Mouse (Mus musculus) limb, embryonic 14.5 days (tissue): Measurements from ENCODE around the gene Kcnip2. TPM values are rescaled to one million over a fixed set of nuclear protein-coding genes. Genes with fewer than 3 reads are reported as not detected.

Experiments used
- ATAC-seq: fragments of 200-750 bp; cut with Nextera tagmentation; 2 replicates; pipeline ENCODE4 v1.8.0; 2017; ENCODE audit warnings: low read depth, moderate number of reproducible peaks, moderate TSS enrichment; ENCODE audit not compliant: low FRiP score
- DNase-seq: peaks from one replicate; pipeline ENCODE4 v3.0.0-alpha.2; 2015; ENCODE audit warnings: low spot score
- H3K27ac ChIP-seq: fragments of 300-500 bp; sonication (generic); replicated peaks from 2 replicates; pipeline ENCODE4 v1.5.1; 2014; ENCODE audit warnings: low read depth, mild to moderate bottlenecking, low read length, moderate library complexity, mixed read lengths
- H3K27me3 ChIP-seq: fragments of 300-500 bp; sonication (generic); 2 replicates; pipeline ENCODE4 v1.6.1; 2014; ENCODE audit warnings: low read length, mixed read lengths; ENCODE audit not compliant: control insufficient read depth, insufficient read depth
- H3K36me3 ChIP-seq: fragments of 300-500 bp; sonication (generic); 2 replicates; pipeline ENCODE4 v1.6.1; 2014; ENCODE audit warnings: mild to moderate bottlenecking, low read length, moderate library complexity, mixed read lengths; ENCODE audit not compliant: control insufficient read depth, insufficient read depth
- H3K4me1 ChIP-seq: fragments of 300-500 bp; sonication (generic); 2 replicates; pipeline ENCODE4 v1.6.1; 2014; ENCODE audit warnings: antibody characterized with exemption, low read length, mixed read lengths; ENCODE audit not compliant: control insufficient read depth, insufficient read depth
- H3K4me2 ChIP-seq: fragments of 300-500 bp; sonication (generic); replicated peaks from 2 replicates; pipeline ENCODE4 v1.6.1; 2014; ENCODE audit warnings: low read depth, mild to moderate bottlenecking, low read length, moderate library complexity; ENCODE audit not compliant: severe bottlenecking
- H3K4me3 ChIP-seq: fragments of 300-500 bp; sonication (generic); replicated peaks from 2 replicates; pipeline ENCODE4 v1.5.1; 2014; ENCODE audit warnings: low read length
- H3K9ac ChIP-seq: fragments of 300-500 bp; sonication (generic); 2 replicates; pipeline ENCODE4 v1.6.1; 2014; ENCODE audit warnings: mild to moderate bottlenecking, low read depth, low read length, moderate library complexity; ENCODE audit not compliant: severe bottlenecking
- H3K9me3 ChIP-seq: fragments of 300-500 bp; sonication (generic); 2 replicates; pipeline ENCODE4 v1.6.1; 2016; ENCODE audit warnings: low read length; ENCODE audit not compliant: control insufficient read depth
- POLR2A ChIP-seq: fragments of 200-500 bp; IDR thresholded peaks from 2 replicates; pipeline ENCODE4 v1.8.0; 2012; ENCODE audit warnings: inconsistent platforms, mild to moderate bottlenecking, moderate library complexity, borderline replicate concordance; ENCODE audit not compliant: insufficient read depth, insufficient read length; ENCODE audit errors: extremely low read depth
- WGBS: fragments of 180-500 bp; shearing (Covaris S2); extraction: QIAGEN DNeasy Blood & Tissue Kit; methylation state at CpG from one replicate; pipeline ENCODE4 v1.1.7; 2014; 5-methylcytosine and 5-hydroxymethylcytosine counted together
- polyA plus RNA-seq, 2 experiments: library from polyadenylated mRNA; depleted of rRNA in 1 of 2; stranded (reverse) in 1 of 2; unstranded in 1 of 2; fragments of >200 nt; fragmentation: Nextera tagmentation in 1 of 2; extraction: Ambion mirVana in 1 of 2; gene quantifications; 2 replicates each; pipeline versions ENCODE4 v1.2.1 to v1.2.3; 2012 to 2014

Kcnip2 gene
- polyA plus RNA-seq, 2 experiments = 0.92 to 1.5 TPM

DNA sequence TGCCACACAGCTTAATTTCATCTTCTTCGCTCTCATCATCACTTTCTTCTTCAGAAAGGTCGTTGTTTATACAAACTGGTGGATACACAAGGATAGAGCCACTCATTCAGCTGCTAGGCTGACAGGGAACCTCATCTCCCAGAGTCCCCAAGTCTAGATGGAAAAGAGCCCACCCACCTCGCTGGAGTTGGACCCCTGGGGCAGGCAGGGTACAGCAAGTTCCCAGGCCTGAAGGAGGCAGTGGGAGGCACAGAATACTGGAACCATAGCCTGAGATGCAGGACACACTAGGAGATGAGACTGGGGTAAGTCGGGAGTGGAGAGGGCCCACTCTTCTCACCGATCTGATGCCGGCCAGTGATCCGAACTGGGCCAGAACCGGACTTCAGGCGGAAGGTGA lies 67.7 kb downstream of the Kcnip2 start:
- Histone ChIP-seq H3K27ac (no peak overlapping the region), H3K4me3 (peak overlapping the region; percentile 75), H3K9me3 (no peaks in the 10 kb centered on the region), H3K4me1 (peaks cover 13% of the 10 kb centered on the region), H3K4me2 (peak overlapping the region; percentile 90), H3K9ac (peak overlapping the region; percentile 78), H3K27me3 (peaks cover 36% of the 10 kb centered on the region), H3K36me3 (peaks cover 26% of the 10 kb centered on the region)
- TF ChIP-seq POLR2A = no peak
- ATAC-seq (no peak), DNase-seq (no peak)
- WGBS = 54% methylated on average over 9 of the region's 9 CpGs

DNA sequence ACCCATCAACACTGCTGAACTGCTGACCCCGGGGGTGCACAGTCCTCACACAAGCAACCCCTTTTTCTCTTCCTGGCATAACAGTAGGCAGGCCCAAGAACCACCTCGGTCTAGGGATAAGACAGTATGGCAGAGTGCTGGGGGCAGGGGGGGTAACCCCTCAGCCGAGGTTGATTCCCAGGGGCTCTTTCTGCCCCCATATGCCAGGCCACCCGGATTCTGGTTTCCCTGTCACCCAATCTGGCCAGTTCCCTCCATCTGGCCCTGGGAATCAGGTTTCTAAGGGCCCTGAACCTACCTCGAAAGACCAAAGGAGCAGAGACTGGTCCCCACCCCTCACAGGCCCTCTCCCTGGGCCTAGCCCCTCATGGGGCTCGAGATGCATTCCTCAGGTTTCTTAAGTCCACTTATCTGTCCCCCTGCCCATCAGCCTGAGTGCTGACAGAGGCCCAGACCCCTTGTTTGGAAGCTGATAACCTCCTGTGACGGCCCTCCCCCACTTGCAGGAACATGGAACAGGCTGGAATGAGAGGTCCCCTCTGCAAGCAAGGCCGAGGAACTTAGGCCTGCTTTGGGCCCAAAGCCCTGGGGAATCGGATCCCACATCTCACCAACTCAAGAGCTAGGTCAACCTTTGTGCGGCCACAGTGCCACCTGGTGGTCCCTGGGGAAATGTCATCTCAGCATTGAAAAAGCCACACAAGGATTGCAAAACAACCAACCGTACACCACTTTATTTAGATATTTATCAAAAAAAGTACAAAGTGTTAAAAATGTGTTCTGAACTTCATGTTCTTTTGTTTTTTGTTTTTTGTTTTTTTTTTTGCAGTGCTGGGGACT lies 68.6 kb downstream of the Kcnip2 start:
- H3K27ac ChIP-seq = no peak overlapping the region
- H3K4me2 ChIP-seq = no peak overlapping the region

DNA sequence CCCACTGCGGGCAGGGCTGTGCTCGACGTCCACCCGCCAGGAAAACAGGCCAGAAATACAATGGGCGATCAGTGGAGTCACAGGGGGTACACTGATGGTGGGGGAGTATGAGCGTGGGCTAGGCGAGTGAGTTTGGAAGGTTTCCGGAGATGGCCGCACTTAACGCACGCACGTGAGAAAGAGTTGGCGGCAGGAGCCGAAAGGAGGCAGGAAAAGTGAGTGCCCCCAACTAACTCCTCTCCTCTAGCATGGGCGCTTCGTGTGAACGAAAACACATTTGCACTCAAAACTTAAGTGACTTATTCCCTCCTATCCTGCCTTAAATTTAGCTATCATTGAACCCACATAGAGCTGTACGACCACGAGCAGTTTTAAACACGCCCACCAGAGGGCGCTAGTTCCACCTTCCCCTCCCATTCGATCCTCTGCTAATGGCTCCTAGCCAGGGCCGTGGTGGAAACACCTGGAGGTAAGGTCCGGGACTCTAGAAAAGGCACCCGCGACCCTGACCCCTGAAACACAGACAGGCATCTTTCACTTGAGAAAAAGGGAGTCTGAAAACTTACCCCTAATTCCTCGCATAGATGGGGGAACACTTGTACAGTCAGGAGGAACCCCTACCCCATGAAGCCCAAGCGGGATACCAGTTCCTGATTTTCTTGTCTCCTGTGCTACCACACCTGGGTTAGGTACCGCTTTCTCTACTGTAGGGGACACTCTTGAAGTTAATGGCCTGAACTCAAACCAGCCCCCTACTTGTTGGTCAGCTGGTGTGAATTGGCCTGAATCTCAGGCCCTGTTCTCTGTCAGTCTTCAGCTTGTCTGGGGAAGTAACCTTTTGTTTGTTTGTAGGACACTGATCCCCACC lies 69.5 kb downstream of the Kcnip2 start:
- TF ChIP-seq POLR2A = no peak
- H3K36me3 ChIP-seq = peaks cover 9% of the 10 kb centered on the region
- H3K4me3 ChIP-seq = peak overlapping the region; percentile 10; the same call in 1 of the 2 replicates
- WGBS = 8% methylated on average over 29 of the region's 29 CpGs
- ATAC-seq (0 out of 2 replicates have a peak, but pooled peaks have one; percentile 20), DNase-seq (peak; percentile 76)
- no peak overlapping the region for H3K27ac ChIP-seq
- H3K9me3 ChIP-seq = no peaks in the 10 kb centered on the region
- peaks cover 52% of the 10 kb centered on the region for H3K27me3 ChIP-seq
- H3K9ac ChIP-seq = no peak overlapping the region
- H3K4me2 ChIP-seq = no peak overlapping the region
- H3K4me1 ChIP-seq = peaks cover 29% of the 10 kb centered on the region

More for the DNA sequence above, 68.6 kb downstream of the Kcnip2 start:
- 17% methylated on average over 11 of the region's 11 CpGs for WGBS
- no peak for TF ChIP-seq POLR2A
- H3K27me3 ChIP-seq = peaks cover 43% of the 10 kb centered on the region
- DNase-seq (peak; percentile 83), ATAC-seq (no peak)
- no peak overlapping the region for H3K4me3 ChIP-seq
- peaks cover 20% of the 10 kb centered on the region for H3K4me1 ChIP-seq
- no peak overlapping the region for H3K9ac ChIP-seq
- peaks cover 17% of the 10 kb centered on the region for H3K36me3 ChIP-seq
- H3K9me3 ChIP-seq = no peaks in the 10 kb centered on the region

DNA sequence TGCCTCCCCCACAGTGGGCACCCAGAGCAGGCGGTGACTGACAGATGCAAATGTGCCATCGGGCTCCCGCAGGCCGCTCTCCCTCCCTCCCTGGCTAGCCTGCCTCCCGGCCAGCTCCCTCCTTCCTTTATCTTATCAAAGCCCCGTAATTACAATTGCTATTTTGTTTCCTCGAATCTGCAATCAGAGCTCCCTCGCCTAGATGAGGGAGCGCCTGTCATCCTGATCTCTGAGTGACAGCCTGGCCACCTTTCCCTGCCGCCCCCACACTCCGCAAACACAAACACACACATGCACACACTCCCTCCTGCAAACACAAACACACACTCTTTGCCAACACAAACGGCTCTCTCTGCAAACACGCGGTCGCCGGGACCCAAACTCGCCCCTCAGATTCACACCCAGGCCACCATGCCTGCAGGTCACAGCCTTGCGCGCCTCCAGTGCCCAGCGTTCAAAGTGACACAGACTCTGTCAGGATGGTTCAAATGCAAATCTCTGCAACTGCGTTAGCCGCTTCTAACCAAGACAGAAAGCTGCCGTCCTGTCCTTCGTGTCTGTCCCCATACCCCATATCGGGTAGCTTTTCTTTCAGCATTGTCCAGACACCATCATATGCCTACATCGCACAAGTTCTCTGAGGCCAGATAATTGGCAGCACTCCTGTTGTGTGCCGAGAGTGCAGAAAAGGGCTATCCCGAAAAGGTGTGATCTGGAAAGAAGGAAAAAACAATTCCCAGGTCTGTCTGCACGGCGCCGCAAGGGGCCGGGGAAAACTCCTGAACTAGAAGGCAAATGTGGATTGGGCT lies 70.3 kb downstream of the Kcnip2 start:
- H3K4me3 ChIP-seq = peak overlapping the region; percentile 10; the same call in 1 of the 2 replicates
- H3K4me1 ChIP-seq = peaks cover 32% of the 10 kb centered on the region

More for the DNA sequence above, 70.3 kb downstream of the Kcnip2 start:
- Histone ChIP-seq H3K27ac (no peak overlapping the region), H3K36me3 (peaks cover 2% of the 10 kb centered on the region; the same call in 1 of the 2 replicates), H3K9ac (no peak overlapping the region), H3K27me3 (peaks cover 59% of the 10 kb centered on the region), H3K9me3 (no peaks in the 10 kb centered on the region), H3K4me2 (no peak overlapping the region)
- no peak for DNase-seq
- TF ChIP-seq POLR2A = no peak
- 6% methylated on average over 32 of the region's 32 CpGs for WGBS
- ATAC-seq = no peak
